Mouse (Mus musculus) T-cell, adult 66 days (primary cell): Measurements from ENCODE around the gene Epb41l5. TPM values are rescaled to one million over a fixed set of nuclear protein-coding genes. Genes with fewer than 3 reads are reported as not detected.

ENCODE experiments used
- total RNA-seq, 2 experiments: library from RNA; stranded (reverse); gene quantifications; 3 replicates in 1 of 2; 4 replicates in 1 of 2; pipeline ENCODE4 v1.2.4; 2023

Gene Epb41l5
- 1 to 10 TPM; 2.3 to 2.6 TPM for total RNA-seq

DNA sequence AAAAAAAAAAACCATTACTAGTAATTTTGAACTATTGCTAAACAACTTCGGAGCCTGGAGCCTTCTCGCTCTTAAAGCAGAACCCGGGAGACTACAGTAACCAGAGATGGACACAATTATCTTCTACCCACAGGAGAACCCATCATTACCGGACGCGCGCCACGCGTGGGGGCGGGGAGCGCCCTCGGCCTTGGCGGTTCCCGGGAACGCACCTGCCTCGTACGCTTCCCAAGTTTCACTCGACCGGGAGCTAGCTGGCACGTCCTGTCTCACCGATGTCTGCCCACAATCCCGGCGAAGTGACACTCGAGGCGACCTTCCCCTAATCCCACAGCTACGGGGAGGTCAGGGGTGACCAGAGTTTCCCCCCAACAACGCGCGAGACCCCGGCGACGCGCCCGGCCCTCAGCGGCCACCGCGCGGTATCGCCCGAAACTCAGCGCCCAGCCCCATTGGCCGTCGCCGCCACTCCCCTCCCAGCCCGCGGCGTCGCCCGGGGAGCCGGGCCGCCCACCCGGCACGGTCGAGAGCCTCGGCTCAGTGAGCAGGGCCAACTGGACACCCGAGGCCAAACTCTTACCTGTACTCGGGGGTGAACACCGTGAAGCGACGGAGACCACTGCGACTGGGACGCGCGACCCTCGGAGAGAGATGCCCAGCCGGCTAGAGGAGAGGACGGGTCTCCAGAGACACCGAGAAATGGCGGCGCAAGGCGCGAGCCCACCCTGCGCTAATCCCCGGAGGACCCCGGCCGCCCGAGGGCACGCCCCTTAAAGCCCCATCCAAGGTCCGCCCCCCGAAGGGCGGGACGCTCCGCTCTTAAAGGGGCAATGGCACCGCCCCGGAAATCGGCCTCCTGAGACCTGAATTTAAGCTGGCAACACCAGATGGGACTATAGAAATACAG, at the start of gene Epb41l5:
TSS of gene Epb41l5 (minus strand) at position 796 of the 907 bp plus-strand sequence.

GRCm38 (mm10) chr1:119525689-119526591, 122.9 kb downstream of the Epb41l5 start, which contains the start of gene Tmem185b:
Tmem185b (plus strand) TSS chr1:119526160.

DNA sequence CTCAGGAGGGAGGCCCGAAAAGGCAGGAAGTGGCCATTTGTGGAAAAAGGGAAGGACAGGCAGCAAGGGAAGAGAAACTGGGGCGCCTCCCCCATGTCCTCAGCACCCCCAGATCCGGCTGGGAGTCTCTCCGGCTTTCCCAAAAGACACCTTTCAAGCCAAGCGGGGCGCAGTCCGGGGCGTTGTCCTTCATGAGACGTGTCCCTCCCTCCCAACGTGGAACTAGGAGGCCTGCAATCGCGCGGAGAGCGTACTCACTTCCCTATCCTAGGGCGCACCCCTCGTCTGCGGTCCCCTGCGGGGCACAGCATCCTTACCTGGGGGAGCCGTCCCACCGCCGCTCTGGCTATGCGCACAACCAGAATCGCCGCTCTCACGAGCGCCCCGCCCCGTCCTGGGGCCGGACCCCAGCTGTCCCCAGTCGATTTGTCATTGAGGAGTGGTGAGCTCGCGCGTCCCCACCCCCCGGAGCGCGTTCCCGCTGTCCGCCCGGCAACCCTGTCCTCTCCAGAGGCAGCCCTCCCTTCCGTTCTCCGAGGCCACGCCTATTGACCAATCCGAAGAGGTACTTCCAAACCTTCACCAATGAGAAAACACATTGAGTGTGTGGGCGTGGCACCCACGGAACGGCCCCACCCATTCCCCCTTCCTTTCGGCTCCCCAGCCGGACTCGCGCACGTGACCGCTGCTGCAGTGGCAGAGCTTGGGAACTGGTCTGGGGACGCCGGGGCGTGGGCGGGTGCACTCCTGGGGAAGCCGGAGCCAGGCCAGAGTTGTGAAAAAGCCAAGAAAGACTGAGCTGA, 144.3 kb downstream of the Epb41l5 start, which contains the start of gene Ralb:
TSS of gene Ralb (minus strand) at position 535 of the 803 bp plus-strand sequence.

Other genes starting within 250 kb of the Epb41l5 start
- gene Inhbb, start 226.8 kb downstream of the Epb41l5 start, total RNA-seq, result not detected
- gene Ralb, start 144.2 kb downstream of the Epb41l5 start, total RNA-seq, result 1 to 10 TPM; 5.8 to 7.8 TPM
- gene Tmem185b, start 122.8 kb downstream of the Epb41l5 start, total RNA-seq, result 10 to 100 TPM; 22.6 to 27.6 TPM
- gene Ptpn4, start 188.6 kb upstream of the Epb41l5 start, total RNA-seq, result 10 to 100 TPM; 33.0 to 36.8 TPM